Mouse (Mus musculus) lung, adult 2 months (tissue): ENCODE results near the gene Fth1.

Experiments
- CTCF ChIP-seq: fragments of 200-500 bp; IDR thresholded peaks from 2 replicates; pipeline ENCODE4 v1.5.1; 2011; ENCODE audit warnings: mild to moderate bottlenecking, low read length, control low read depth; ENCODE audit not compliant: insufficient read depth
- POLR2A ChIP-seq: fragments of 200-500 bp; IDR thresholded peaks from 2 replicates; pipeline ENCODE4 v1.6.1; 2011; ENCODE audit warnings: low read depth, mild to moderate bottlenecking, control low read depth, low read length, borderline replicate concordance; ENCODE audit errors: extremely low read depth

DNA sequence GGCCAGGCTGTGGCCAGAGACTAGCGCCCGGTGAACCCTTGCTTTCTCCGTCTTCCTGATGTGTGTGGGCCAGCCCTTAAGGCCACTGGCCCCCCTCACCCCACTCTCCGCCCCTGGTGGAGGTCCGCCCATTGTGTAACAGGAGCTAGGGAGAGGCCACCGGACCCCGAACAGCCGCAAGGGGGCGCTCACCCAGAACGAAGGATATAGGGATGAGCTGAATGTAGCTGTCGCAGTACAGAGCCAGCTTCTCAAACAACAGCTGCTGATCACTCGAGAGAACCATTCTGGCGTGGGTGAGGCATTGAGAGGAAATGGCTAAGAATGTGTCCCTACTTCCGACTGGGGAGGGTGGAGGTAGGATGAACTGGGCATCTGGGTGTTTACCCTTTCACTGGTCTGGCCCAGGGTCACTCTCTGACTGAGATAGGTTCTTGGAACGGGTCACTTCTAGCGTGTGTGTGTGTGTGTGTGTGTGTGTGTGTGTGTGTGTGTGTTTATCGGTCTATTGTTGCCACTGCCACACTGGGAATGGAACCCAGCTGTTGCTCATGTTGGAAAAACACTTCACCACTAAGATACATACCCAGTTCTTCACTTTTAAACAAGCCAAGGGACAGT lies 12.7 kb downstream of the Fth1 start:
- peak; percentile 52 for TF ChIP-seq CTCF
- TF ChIP-seq POLR2A = 0 out of 2 replicates have a peak, but pooled peaks have one; percentile 8
